Mouse (Mus musculus) layer of hippocampus, postnatal 10 days (tissue): ENCODE measurements at regions not wholly inside any gene's neighbourhood (a gene's known extent, or its start where the extent isn't known, plus 50 kb on each side); places are given as distances from the start of the nearest gene placed in this dataset.
A peak's percentile ranks its signal among the peaks of the same experiment; 100 is the strongest.
"Not testable (repeated sequence)": the region's sequence is repeated elsewhere in the genome, so short reads cannot be mapped to it uniquely, and the experiment has no call there.

ENCODE experiments used
- DNase-seq, 2 experiments: peaks; one replicate each; pipeline ENCODE4 v3.0.0; 2021; ENCODE audit warnings: low spot score in 2 of 2

DNA sequence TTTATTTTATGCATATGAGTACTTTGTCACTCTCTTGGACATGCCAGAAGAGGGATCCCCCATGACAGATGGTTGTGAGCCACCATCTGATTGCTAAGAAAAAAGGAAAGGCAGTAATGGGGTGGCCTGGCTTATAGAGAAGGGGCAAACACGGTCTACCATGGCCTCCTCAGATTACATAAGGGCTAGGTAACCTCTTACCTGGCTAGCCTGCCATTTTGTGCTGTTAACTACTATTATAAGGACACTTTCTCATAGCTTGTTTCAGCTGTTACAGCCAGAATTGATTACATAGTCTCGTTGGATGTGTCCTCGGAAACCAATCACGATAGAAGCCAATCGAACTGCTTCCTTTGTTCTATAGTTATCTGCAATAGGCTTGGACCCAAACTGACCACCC is 60.9 kb upstream of the Gm14496 start:
- DNase-seq, result no peak

- DNase-seq, result not testable (repeated sequence)
These were observed 60.4 kb upstream of the Gm14496 start for GRCm38 (mm10) chr2:181930538-181930937.

DNA sequence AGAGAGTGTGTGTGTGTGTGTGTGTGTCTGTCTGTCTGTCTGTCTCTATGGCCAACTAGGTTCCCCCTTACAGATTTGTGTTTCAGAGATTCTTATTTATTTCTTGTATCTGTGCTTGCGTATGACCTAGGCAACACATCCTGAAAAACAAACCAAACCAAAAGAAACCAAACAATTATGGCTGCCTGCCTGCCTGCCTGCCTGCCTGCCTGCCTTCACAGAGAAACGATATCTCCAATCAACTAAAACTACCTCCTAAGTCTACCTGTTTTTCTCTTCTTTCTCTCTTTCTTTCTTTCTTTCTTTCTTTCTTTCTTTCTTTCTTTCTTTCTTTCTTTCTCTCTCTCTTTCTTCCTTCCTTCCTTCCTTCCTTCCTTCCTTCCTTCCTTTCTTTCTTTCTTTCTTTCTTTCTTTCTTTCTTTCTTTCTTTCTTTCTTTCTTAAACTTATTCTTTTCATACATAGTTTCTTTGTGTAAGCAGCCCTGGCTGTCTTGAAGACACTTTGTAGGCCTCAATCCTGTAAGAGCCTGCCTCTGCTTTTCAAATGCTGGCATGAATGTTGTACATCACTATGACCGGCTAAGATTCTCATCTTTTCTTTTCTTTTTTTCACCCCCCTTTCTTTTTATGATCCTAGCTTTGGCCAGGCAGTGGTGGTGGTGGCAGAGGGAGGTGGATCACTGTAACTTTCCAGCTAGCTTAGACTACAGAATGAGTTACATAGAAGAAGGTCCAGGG is 59.7 kb upstream of the Gm14496 start:
- DNase-seq, result peak; percentile 43 to 66

DNA sequence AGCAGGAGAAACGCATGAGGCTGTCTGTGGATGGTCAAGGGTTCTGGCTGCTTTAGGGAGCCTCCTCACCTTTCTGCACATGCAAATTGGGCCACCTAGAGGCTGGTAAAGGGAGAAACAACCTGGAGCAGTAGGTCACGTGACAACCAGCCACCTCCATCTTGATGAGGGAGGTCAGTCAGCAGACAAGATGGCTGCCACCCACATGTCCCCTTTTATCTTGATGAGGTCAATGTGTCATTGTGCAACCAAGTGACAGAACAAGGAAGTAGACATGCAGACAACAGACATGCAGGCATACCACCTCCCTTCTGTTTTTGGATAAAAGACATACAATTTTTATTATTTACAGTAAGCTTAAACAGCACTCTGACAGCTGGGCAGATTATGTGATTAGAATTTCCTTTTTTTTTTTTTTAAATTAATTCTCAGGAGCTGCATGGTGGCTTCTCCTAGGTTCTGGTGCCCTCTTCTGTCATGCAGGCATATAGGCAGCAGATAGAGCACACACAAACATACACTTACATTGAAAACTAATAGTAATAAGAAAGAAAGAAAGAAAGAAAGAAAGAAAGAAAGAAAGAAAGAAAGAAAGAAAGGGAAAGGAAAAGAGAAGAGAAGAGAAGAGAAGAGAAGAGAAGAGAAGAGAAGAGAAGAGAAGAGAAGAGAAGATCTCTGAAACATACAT is 58.9 kb upstream of the Gm14496 start:
- DNase-seq, result no peak
